Mouse (Mus musculus): ENCODE results near the gene Kti12. TPM values are rescaled to one million over a fixed set of nuclear protein-coding genes. Genes with fewer than 3 reads are reported as not detected.

Gene Kti12
- polyA plus RNA-seq, 1 experiment from 2014 or later, result 30.8 TPM

- H3K27ac ChIP-seq (ENCODE audit: poor library complexity, severe bottlenecking), result peak within 1 kb of the TSS; percentile 99
- no peaks in the 10 kb centered on the region for H3K27me3 ChIP-seq (replicated peaks)
- H3K36me3 ChIP-seq, result peaks cover 9% of the 10 kb centered on the region; the same call in 1 of the 2 replicates
- peak within 1 kb of the TSS; percentile 87 for H3K4me3 ChIP-seq
- peak within 1 kb of the TSS; percentile 67 for H3K4me2 ChIP-seq
- peak within 1 kb of the TSS; percentile 96 for H3K9ac ChIP-seq
- H3K4me1 ChIP-seq (replicated peaks), result peaks cover 36% of the 10 kb centered on the region
- H3K9me3 ChIP-seq (replicated peaks), result no peaks in the 10 kb centered on the region
- ATAC-seq (ENCODE audit: insufficient number of reproducible peaks, low FRiP score), result peak; percentile 82
- WGBS, result under 1% methylated on average over 34 of the region's 34 CpGs
These were observed 13.2 kb upstream of the Kti12 start, which contains the start of gene Txndc12 for GRCm38 (mm10) chr4:108834115-108834970. Gene Txndc12 (plus strand): TSS chr4:108834601.

- no peak for ATAC-seq (ENCODE audit: insufficient number of reproducible peaks, low FRiP score)
- H3K9ac ChIP-seq, result peak overlapping the region; percentile 96
- WGBS, result 2% methylated on average over 15 of the region's 15 CpGs
- H3K4me3 ChIP-seq, result peak overlapping the region; percentile 87
- H3K9me3 ChIP-seq (replicated peaks), result no peaks in the 10 kb centered on the region
- H3K27ac ChIP-seq (ENCODE audit: poor library complexity, severe bottlenecking), result peak overlapping the region; percentile 99
- H3K27me3 ChIP-seq (replicated peaks), result no peaks in the 10 kb centered on the region
- H3K4me2 ChIP-seq, result peak overlapping the region; percentile 67
- H3K36me3 ChIP-seq, result peaks cover 5% of the 10 kb centered on the region; the same call in 1 of the 2 replicates
- peaks cover 36% of the 10 kb centered on the region for H3K4me1 ChIP-seq (replicated peaks)
These were observed 12.6 kb upstream of the Kti12 start for GRCm38 (mm10) chr4:108834971-108835311.

DNA sequence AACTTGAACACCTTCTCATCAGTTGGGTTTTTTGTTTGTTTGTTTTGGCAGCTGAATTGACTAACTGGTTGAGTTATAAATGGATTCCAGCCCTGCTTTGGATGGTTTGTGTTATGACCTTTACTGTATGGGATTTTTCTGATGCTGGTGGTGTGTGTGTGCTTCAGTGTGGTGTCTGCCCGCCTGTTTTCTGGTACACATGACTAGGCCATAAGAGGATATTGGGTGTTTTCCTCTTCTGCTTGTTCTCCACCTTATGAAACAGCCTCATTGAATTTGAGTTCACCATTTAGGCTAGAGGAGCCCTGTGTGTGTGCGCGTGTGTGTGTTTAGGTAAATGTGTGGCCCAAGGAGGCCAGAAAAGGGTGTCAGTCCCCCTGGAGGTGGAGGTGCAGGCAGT, 12.1 kb upstream of the Kti12 start:
- peak overlapping the region; percentile 87 for H3K4me3 ChIP-seq
- peaks cover 3% of the 10 kb centered on the region; the same call in 1 of the 2 replicates for H3K36me3 ChIP-seq
- peak overlapping the region; percentile 67 for H3K4me2 ChIP-seq
- H3K4me1 ChIP-seq (replicated peaks), result peaks cover 36% of the 10 kb centered on the region
- no peaks in the 10 kb centered on the region for H3K9me3 ChIP-seq (replicated peaks)
- WGBS, result 63% methylated on average over 3 of the region's 3 CpGs
- H3K27me3 ChIP-seq (replicated peaks), result no peaks in the 10 kb centered on the region
- peak overlapping the region; percentile 99 for H3K27ac ChIP-seq (ENCODE audit: poor library complexity, severe bottlenecking)
- H3K9ac ChIP-seq, result peak overlapping the region; percentile 96
- no peak for ATAC-seq (ENCODE audit: insufficient number of reproducible peaks, low FRiP score)

GRCm38 (mm10) chr4:108838031-108838430, 9.6 kb upstream of the Kti12 start:
- no peaks in the 10 kb centered on the region for H3K27me3 ChIP-seq (replicated peaks)
- WGBS, result 39% methylated on average over 4 of the region's 4 CpGs
- 0 out of 2 replicates have a peak overlapping the region, but pooled peaks have one; percentile 9 for H3K9ac ChIP-seq
- H3K27ac ChIP-seq (ENCODE audit: poor library complexity, severe bottlenecking), result peak overlapping the region; percentile 80
- H3K4me2 ChIP-seq, result peak overlapping the region; percentile 18
- ATAC-seq (ENCODE audit: insufficient number of reproducible peaks, low FRiP score), result no peak
- H3K4me3 ChIP-seq, result no peak overlapping the region
- peaks cover 36% of the 10 kb centered on the region for H3K4me1 ChIP-seq (replicated peaks)
- no peaks in the 10 kb centered on the region for H3K9me3 ChIP-seq (replicated peaks)
- H3K36me3 ChIP-seq, result peaks cover 10% of the 10 kb centered on the region

DNA sequence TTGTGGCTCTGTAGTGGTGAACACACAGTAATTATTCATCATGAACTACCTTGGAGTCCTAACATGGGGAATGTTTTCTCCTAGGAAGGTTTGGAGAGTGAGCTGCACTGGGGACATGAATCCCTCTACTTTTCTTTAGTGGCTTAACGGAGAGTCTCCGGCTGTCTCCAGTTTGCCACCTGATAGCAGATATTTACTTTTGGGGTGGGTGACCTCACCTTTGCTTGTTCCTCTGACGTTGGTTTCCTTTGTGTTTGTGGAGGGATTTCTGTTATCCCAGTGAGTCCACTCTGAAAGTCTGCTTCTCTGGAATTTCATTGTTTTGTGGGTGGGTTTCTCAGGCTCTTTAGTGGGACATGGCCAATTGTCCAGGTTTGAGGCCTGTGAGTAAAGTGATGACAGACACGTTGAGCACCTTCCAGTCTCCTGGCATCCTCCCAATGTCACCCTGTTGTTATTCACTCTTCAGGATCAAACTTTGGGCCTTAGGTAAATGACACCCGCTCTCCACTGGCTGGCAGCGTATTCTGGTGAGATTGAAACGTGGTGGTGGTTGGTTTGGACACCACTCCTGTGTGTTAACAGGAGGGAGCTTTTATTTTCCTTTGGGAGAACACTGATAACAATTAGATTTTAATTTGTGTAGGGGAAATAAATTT, 5.5 kb upstream of the Kti12 start:
- Histone ChIP-seq H3K4me1 (replicated peaks) (peaks cover 20% of the 10 kb centered on the region), H3K4me2 (no peak overlapping the region), H3K4me3 (no peak overlapping the region), H3K36me3 (peaks cover 10% of the 10 kb centered on the region), H3K9ac (no peak overlapping the region), H3K27me3 (replicated peaks) (no peaks in the 10 kb centered on the region), H3K9me3 (replicated peaks) (no peaks in the 10 kb centered on the region), H3K27ac (ENCODE audit: poor library complexity, severe bottlenecking) (no peak overlapping the region)
- 74% methylated on average over 7 of the region's 7 CpGs for WGBS
- ATAC-seq (ENCODE audit: insufficient number of reproducible peaks, low FRiP score), result no peak

GRCm38 (mm10) chr4:108843336-108843735, 4.2 kb upstream of the Kti12 start:
- no peak overlapping the region for H3K9ac ChIP-seq
- H3K9me3 ChIP-seq (replicated peaks), result no peaks in the 10 kb centered on the region
- no peak overlapping the region for H3K4me3 ChIP-seq
- peaks cover 11% of the 10 kb centered on the region for H3K4me1 ChIP-seq (replicated peaks)
- peaks cover 10% of the 10 kb centered on the region for H3K36me3 ChIP-seq
- no peaks in the 10 kb centered on the region for H3K27me3 ChIP-seq (replicated peaks)
- no peak for ATAC-seq (ENCODE audit: insufficient number of reproducible peaks, low FRiP score)
- H3K4me2 ChIP-seq, result no peak overlapping the region
- no peak overlapping the region for H3K27ac ChIP-seq (ENCODE audit: poor library complexity, severe bottlenecking)

GRCm38 (mm10) chr4:108845824-108846569, 1.6 kb upstream of the Kti12 start:
- H3K9me3 ChIP-seq (replicated peaks), result no peaks in the 10 kb centered on the region
- H3K4me1 ChIP-seq (replicated peaks), result peaks cover 19% of the 10 kb centered on the region
- 79% methylated on average over 5 of the region's 5 CpGs for WGBS
- ATAC-seq (ENCODE audit: insufficient number of reproducible peaks, low FRiP score), result no peak
- H3K27ac ChIP-seq (ENCODE audit: poor library complexity, severe bottlenecking), result no peak overlapping the region
- no peak overlapping the region for H3K9ac ChIP-seq
- peaks cover 9% of the 10 kb centered on the region; the same call in 1 of the 2 replicates for H3K36me3 ChIP-seq
- H3K27me3 ChIP-seq (replicated peaks), result no peaks in the 10 kb centered on the region
- H3K4me3 ChIP-seq, result no peak overlapping the region
- no peak overlapping the region for H3K4me2 ChIP-seq

- WGBS, result 10% methylated on average over 20 of the region's 20 CpGs
- ATAC-seq (ENCODE audit: insufficient number of reproducible peaks, low FRiP score), result peak; percentile 23; the same call in 1 of the 2 replicates
- Histone ChIP-seq H3K27me3 (replicated peaks) (no peaks in the 10 kb centered on the region), H3K4me1 (replicated peaks) (peaks cover 12% of the 10 kb centered on the region), H3K9me3 (replicated peaks) (no peaks in the 10 kb centered on the region), H3K4me2 (peak within 1 kb of the TSS; percentile 84), H3K9ac (peak within 1 kb of the TSS; percentile 77), H3K27ac (ENCODE audit: poor library complexity, severe bottlenecking) (peak within 1 kb of the TSS; percentile 73), H3K4me3 (peak within 1 kb of the TSS; percentile 76), H3K36me3 (peaks cover 11% of the 10 kb centered on the region)
These were observed 892 bp downstream of the Kti12 start, which contains the start of gene A730015C16Rik for GRCm38 (mm10) chr4:108848505-108848848. Gene A730015C16Rik (minus strand): TSS chr4:108848619.

- Histone ChIP-seq H3K4me2 (no peak overlapping the region), H3K4me1 (replicated peaks) (no peaks in the 10 kb centered on the region), H3K36me3 (peaks cover 22% of the 10 kb centered on the region), H3K9me3 (replicated peaks) (no peaks in the 10 kb centered on the region), H3K27me3 (replicated peaks) (no peaks in the 10 kb centered on the region), H3K4me3 (no peak overlapping the region), H3K9ac (no peak overlapping the region), H3K27ac (ENCODE audit: poor library complexity, severe bottlenecking) (no peak overlapping the region)
- no peak for ATAC-seq (ENCODE audit: insufficient number of reproducible peaks, low FRiP score)
- 63% methylated on average over 7 of the region's 7 CpGs for WGBS
These were observed 19.2 kb downstream of the Kti12 start for GRCm38 (mm10) chr4:108866806-108867205.

GRCm38 (mm10) chr4:108869730-108870374, 22.3 kb downstream of the Kti12 start:
- ATAC-seq (ENCODE audit: insufficient number of reproducible peaks, low FRiP score), result no peak

More at GRCm38 (mm10) chr4:108869730-108870374, 22.3 kb downstream of the Kti12 start:
- no peaks in the 10 kb centered on the region for H3K4me1 ChIP-seq (replicated peaks)
- H3K27ac ChIP-seq (ENCODE audit: poor library complexity, severe bottlenecking), result no peak overlapping the region
- no peak overlapping the region for H3K4me3 ChIP-seq
- no peak overlapping the region for H3K4me2 ChIP-seq
- no peaks in the 10 kb centered on the region for H3K9me3 ChIP-seq (replicated peaks)
- no peaks in the 10 kb centered on the region for H3K27me3 ChIP-seq (replicated peaks)
- WGBS, result 32% methylated on average over 10 of the region's 10 CpGs
- no peak overlapping the region for H3K9ac ChIP-seq
- H3K36me3 ChIP-seq, result no peaks in the 10 kb centered on the region
